Mouse (Mus musculus): ENCODE results near the gene Aacs. TPM values are rescaled to one million over a fixed set of nuclear protein-coding genes. Genes with fewer than 3 reads are reported as not detected.

Aacs gene
- 4.9 and 5.5 TPM in 2 replicates for polyA plus RNA-seq (2012)

DNA sequence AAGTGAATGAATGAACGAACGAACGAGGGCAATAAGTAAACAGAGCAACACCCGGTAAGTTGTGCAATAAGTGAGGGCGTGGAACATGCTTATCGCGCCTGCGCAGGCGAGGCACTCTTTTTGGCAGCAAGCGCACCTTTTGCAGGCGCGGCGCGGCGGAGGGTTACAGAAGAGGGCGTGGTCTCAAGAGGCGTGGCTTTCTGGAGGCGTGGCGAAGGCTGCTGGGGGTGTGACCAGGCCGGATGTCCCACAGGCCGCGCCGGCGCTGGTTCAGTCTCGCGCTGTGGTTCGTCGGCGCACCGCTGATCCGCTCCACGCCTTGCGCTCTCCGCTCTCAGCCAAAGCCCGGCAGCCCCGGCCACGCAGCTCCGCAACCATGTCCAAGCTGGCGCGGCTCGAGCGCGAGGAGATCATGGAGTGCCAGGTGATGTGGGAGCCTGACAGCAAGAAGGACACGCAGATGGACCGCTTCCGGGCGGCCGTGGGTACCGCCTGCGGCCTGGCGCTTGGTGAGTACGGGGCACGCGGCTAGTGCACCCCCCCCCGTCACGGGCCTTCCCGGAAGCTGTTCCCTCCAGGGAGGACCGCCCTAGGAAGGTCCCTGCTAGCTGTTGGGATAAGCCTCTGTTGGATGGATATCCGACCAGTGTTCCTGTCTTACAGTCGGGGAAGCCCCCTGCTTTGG lies at the start of gene Aacs:
Aacs (plus strand) TSS at position 214 of the 685 bp plus-strand sequence.
- TF ChIP-seq GATA1 (IDR thresholded peaks at IDR 0.05; ENCODE audit: low read length) = no peak

DNA sequence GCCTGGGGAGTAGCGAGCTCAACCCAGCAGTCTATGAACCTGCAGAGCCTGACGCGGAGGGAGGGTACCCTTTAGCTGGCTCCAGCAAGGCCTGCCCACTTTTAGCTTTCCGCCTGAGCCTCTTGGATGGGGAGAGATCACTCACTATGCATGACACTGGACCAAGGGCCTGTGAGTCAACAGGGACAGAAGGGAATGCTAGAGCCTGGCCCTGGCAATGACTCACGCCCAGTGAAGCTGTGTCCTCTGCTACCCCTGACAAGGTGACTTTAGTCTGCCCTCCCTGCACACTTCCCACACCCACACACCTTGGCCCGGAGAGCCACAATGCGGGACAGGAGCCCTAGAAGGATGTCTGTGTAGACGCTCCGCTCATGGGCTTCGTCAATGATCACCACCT lies 49.3 kb upstream of the Aacs start:
- TF ChIP-seq GATA1 (IDR thresholded peaks at IDR 0.05; ENCODE audit: low read length) = no peak

DNA sequence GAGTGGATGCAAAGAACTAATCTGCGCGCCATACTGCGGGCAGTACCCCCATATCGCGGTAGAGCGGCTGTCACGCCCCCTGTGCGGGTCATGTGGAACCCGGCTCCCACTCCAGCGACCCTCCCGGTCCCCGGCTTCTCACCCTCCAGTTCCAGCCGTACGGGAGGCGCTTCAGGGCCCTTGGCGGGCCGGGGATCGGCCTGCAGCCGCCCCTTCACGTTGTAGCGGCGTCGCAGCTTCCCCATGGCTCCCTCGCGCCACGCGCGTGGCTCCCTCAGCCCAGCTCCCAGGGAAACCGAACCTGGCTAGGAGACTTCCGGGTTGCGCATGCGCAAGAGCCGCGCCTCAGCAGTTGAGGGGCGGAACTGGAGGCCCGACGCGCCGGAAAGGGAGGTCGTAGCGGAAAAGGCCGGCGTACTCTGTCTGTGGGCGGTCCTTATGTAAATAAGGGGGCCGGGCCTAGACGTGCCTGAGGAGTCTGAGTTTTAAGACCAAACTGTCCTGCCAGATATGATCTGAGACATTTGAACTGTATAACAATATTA lies 41.7 kb upstream of the Aacs start, which contains the start of gene Dhx37:
Dhx37 (minus strand) TSS at position 329 of the 545 bp plus-strand sequence.
- TF ChIP-seq GATA1 (IDR thresholded peaks at IDR 0.05; ENCODE audit: low read length) = no peak

DNA sequence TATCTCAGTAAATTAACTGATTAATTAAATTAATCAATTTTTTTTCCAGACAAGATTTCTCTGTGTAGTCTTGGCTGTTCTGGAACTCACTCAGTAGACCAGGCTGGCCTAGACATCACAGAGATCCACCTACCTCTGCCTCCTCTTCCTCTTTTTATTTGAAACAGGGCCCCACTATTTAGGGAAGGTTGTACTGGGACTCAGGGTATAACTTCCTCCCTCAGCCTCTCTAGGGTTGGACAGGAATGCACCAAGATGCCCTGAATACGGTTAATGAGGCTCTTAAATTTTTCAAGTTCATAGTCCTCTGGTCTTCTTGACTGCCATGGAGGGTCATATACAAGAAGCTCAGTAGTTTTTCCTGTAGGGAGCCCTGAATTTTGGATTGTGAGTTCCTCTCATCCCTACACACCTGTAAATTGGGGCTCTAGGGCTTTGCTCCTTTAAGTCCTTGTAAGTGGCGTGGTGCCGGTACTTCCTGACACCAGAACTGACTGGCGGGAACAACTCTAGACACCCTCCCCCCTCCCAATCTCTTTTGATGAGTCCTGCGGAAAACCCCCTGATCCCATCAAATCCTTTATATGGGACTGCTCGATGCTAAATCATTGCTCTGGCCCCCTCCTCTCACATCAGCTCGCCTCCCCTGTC lies 34.9 kb upstream of the Aacs start:
- no peak for TF ChIP-seq GATA1 (IDR thresholded peaks at IDR 0.05; ENCODE audit: low read length)

DNA sequence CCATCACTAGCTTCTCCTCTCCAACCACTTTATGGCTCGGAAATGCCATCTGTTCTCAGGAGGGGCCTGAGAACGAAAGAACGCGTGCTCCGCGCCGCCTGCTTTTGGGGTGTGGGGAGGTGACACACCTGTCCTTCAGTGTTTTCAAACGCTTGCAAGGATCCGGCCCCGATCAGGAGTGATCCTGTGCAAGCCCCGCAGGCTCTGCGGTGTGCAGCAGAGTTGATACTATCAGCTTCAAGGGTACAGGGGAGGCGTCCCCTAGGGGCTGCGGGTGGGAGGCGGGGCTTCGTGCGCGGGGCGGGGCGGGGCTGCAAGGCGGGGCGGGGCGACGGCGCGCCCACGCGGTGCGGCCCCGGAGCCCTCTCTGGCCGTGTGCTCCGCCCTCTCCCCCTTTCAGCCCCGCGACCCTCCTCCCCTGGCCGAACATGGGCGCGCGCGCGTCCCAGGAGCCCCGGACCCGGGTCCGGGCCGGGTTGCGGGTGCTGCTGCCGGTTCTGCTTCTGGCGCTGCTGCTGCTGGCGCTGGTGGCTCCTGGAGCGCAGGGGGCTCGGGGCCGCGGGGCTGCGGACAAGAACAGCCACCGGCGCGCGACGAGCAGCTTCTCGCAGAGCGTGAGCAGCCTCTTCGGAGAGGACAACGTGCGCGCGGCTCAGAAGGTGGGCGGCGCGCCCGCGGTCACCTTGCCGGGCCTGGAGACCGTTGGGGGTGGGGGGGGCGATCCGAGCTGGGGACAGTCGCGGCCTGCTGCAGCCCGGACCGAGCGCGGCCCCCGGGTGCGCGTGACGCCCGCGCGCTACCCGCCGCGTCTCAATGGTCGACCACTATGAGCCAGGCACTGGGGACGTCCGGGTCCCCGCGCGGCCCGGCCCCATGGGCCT lies 34.1 kb upstream of the Aacs start, which contains the start of gene Bri3bp:
Bri3bp (plus strand) TSS at position 335 of the 881 bp plus-strand sequence.
- TF ChIP-seq GATA1 (IDR thresholded peaks at IDR 0.05; ENCODE audit: low read length) = no peak

DNA sequence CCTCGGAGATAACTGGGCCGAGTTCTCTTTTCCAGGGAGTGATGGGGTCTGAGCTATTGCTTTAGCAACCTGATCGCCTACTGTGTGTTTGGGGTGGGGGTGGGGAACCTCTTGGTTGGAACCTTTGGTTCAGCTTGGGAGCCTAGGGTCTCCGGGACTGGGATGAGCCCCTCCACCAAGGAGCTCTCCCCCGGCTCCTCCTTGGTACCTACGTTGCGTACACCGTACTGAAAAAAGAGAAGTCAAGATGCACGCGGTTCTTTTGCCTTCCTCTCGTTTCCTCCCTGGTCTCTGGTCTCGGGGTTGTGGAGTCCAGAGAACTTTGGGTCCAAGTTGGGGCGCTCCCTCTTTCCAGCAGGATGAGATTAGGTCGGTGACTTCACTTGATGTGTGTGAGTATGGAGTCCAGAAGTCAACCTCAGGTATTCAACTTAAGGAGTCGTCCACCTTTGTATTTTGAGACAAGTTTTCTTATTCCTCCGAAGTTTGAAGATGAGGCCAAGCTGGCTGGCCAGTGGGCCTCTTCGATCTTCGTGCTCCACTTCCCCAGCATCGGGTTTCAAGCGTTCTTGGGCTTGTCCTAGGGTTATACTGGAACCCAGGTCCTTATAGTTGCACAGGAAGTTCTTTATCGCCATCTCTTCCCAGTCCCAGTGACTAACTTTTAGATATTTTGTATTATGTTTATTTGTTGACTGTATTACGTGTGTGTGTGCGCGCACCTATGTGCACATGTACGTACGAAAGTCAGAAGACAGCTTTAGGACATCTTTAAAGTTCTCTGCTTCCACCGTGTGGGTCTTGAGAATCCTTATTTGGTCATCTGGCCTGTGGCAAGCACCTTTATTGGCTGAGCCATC lies 33.2 kb upstream of the Aacs start:
- TF ChIP-seq GATA1 (IDR thresholded peaks at IDR 0.05; ENCODE audit: low read length) = no peak

DNA sequence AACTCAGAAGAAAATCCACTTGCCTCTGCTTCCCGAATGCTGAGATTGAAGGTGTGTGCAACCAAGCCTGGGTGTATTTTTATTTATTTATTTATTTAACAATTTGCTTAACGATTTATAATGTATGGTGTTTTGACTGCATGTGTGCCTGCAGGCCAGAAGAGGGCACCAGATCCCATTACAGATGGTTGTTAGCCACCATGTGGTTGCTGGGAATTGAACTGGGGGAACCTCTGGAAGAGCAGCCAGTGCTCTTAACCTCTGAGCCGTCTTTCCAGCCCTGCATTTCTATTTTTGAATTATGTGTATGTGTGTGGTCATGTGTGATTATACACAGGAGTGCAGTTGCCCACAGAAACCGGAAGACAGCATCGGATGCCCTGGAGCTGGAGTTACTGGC lies 32.3 kb upstream of the Aacs start:
- TF ChIP-seq GATA1 (IDR thresholded peaks at IDR 0.05; ENCODE audit: low read length) = no peak

DNA sequence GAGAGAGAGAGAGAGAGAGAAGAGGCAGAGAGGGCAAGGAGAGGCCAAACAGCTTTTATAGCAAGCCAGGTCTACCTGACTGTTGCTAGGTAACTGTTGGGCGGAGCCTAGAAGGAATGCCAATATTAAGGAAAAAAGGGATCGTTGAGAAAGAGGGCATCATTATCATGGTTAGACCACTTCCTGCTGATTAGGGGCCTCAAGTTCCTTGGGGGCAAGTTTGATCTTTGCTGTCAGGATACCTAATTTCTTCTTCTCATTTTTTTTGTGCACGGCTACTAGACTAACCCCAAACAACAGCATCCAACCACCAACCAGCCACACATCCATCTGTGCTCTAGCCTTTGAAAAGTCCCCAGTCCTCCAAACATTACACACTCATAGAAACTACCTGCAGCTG lies 31.7 kb upstream of the Aacs start:
- TF ChIP-seq GATA1 (IDR thresholded peaks at IDR 0.05; ENCODE audit: low read length) = peak; percentile 16

DNA sequence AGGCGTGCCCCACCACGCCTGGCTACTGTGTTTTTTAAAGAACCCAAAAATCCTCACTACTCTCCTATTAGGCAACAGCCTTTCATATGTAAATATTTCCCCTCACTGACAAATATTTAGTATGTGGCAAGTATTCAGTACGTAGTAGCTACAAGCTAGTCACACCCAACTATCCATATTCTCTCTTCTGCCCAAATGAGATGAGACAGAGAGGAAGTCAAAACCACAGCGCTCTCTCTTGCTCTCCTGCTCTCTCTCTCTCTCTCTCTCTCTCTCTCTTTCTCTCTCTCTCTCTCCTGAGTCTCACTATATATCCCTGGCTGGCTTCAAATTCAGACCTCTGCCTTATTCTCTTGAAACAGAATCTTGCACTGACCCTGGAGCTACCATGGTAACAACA lies 31.1 kb upstream of the Aacs start:
- no peak for TF ChIP-seq GATA1 (IDR thresholded peaks at IDR 0.05; ENCODE audit: low read length)

DNA sequence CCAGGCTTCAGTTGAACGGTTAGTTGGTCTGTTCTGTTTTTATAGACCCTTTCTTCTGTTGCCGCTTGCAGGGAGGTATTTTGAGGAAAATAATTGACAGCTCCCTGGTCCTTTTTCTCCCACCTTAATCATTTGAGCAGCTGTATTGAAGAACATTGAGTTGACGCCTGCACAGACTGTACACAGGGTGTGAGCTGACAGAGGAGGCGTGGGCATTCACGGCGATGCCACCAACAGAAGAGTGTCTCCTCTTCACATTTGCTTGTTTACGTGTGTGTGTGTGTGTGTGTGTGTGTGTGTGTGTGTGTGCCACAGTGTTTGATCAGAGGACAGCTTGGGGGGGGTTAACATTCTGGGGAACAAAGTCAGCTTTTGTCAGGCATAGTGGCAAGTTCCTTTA lies 29.3 kb upstream of the Aacs start:
- TF ChIP-seq GATA1 (IDR thresholded peaks at IDR 0.05; ENCODE audit: low read length) = no peak

DNA sequence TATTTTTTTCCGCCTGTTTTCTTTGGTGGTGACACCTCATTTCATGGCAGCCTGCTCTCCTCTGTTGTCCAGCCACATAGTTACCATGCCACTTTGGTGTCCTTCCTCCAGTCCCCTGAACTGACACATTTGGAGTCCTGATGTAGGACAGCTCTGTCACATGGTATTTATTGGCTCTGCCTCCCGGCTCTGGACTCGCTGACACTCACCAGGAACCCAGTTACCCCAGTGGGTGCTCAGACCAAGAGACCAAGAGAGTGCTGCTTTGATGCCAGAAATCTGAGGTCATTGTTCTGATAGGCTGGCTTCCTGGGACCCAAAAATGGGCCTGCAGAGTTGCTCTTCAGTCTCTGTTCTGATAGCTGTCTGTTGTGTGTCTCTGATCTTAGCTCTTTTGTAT lies 27.6 kb upstream of the Aacs start:
- TF ChIP-seq GATA1 (IDR thresholded peaks at IDR 0.05; ENCODE audit: low read length) = no peak

DNA sequence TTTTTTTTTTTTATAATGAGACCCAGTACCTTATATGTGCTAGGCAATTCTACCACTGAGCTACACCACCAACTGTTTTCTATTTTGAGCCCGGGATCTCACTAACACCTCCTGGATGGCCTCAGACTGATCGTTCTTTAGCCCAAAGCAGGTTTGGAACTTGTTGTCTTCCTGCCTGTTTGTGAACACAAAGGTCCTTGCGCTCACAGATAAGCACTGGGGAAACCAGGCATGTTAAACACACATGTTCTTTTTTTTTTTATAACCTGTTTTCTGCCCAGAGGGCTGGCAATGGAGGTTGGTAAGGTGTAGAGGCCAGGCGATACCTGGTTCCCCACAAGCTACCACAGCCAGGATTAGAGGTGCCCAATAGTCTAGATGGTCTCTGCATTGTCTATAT lies 27.0 kb upstream of the Aacs start:
- TF ChIP-seq GATA1 (IDR thresholded peaks at IDR 0.05; ENCODE audit: low read length) = no peak

DNA sequence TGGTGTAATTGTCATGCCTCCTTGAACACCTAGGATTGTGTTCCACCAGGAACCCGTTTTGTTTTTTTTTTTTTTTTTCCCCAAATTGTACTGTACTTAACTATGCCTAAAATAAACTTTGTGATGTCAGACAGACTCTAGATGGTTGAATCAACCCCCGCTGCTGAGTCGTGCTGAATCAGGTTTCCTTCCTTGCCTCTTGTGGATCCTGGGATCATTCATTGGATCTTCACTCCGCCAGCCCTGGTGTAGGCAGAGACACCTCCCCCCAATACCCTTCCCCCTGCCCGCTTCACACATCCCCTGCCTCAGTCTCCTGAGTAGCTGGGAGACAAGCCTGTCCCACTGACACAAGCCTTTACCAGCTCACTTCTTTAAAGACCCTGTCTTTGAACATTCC lies 26.3 kb upstream of the Aacs start:
- TF ChIP-seq GATA1 (IDR thresholded peaks at IDR 0.05; ENCODE audit: low read length) = no peak

DNA sequence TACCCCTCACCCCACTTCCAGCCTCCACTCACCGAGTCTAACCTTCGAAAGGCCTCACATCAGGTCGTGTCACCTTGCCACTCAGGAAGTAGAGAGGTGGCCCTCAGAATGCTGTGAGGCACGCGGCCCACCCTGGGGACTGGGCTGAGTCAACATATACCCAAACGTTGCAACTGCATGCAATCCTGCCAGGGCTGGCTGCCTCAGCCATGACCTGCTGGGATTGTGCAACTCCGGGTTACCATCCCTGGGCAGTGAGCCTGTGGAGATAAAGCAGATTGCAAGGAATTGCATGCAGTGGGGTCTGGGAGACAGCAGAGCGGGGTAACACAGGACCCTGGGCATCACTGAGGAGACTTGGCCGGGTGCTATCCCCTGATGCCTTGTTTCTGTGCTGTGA lies 23.0 kb upstream of the Aacs start:
- TF ChIP-seq GATA1 (IDR thresholded peaks at IDR 0.05; ENCODE audit: low read length) = no peak

DNA sequence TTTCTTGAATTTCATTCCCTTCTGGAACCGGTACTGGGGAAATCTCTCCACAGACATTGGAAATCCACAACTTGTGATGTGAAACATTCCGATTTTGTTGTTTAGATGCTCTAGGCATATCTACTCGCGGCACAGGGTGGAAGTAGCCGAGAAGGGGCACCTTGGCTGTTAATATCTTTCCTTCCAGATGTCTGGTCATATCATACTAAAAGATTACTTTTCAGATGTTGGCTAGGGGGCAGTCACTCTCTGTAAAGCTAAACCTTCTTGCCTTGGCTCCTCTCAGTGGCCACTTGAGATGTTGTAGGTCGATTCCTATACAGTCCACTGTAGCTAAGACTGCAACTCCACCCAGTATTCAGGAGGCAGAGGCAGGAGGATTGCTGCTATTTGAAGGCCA lies 19.5 kb upstream of the Aacs start:
- TF ChIP-seq GATA1 (IDR thresholded peaks at IDR 0.05; ENCODE audit: low read length) = peak; percentile 20
